Mouse (Mus musculus) adrenal gland, adult 2 months (tissue): ENCODE data around the gene Bag5. TPM values are rescaled to one million over a fixed set of nuclear protein-coding genes. Genes with fewer than 3 reads are reported as not detected.

Source experiments
- DNase-seq: peaks from one replicate; pipeline ENCODE4 v3.0.0; 2021
- long read RNA-seq: library from polyadenylated mRNA; stranded (forward); transcript quantifications from one replicate; pipeline ENCODE4 v2.0.0, GENCODE M21; 2021
- polyA plus RNA-seq: library from polyadenylated mRNA; depleted of rRNA; stranded (reverse); fragments of >200 nt; gene quantifications from 2 replicates; pipeline ENCODE4 v1.2.3, GENCODE M21; 2012; rRNA removed
- total RNA-seq, 2 experiments: library from RNA; stranded (reverse); gene quantifications; 2 replicates each; pipeline ENCODE4 v1.2.3; 2021

Bag5 gene
- total RNA-seq = 10 to 100 TPM; 32.5 to 37.7 TPM
- polyA plus RNA-seq = 8.0 and 12.0 TPM in 2 replicates
- long read RNA-seq, transcript Bag5-201 (2 exons, 2,139 nt) = major isoform, 45 of 51 reads
- long read RNA-seq, partial matches to known transcripts = 1 of 51 reads
- long read RNA-seq, other reads (novel, unspliced or antisense) = 2 of 51 reads

- DNase-seq = peak; percentile 95
Observed at GRCm38 (mm10) chr12:111713004-111713651, at the start of gene Bag5, which contains the start of gene Apopt1. TSS of gene Bag5 (minus strand) at chr12:111713257. TSS of gene Apopt1 (plus strand) at chr12:111713261.

DNA sequence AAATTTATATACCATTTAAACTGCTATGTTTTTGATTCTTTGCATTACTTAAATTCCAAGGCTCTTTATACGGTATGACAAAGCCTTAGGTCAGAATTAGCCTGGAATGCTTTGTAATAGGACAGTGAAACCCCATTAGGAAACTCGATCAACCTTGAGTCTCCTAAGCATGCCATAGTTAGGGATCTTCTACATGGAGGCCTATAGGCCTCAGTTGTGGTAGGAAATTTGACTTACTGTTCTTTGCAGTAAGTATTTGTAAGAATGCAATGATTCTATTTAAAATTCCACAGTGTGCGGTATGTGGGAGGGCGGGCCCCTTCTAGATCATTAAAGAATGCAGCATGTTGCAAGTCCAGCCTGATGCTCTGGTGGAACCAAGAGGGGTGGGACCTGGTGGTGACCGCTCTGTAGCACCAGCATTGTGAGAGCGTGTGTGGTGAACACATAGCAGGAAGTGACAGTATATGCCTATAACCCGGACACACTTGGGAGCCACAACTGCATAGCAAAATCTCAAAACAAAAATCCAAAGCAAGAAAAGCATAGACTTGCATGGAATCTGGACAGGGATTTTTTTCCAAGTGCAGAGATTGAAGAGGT, 47.4 kb upstream of the Bag5 start:
- no peak for DNase-seq

GRCm38 (mm10) chr12:111759176-111760061, 46.4 kb upstream of the Bag5 start:
- DNase-seq = peak; percentile 84

DNA sequence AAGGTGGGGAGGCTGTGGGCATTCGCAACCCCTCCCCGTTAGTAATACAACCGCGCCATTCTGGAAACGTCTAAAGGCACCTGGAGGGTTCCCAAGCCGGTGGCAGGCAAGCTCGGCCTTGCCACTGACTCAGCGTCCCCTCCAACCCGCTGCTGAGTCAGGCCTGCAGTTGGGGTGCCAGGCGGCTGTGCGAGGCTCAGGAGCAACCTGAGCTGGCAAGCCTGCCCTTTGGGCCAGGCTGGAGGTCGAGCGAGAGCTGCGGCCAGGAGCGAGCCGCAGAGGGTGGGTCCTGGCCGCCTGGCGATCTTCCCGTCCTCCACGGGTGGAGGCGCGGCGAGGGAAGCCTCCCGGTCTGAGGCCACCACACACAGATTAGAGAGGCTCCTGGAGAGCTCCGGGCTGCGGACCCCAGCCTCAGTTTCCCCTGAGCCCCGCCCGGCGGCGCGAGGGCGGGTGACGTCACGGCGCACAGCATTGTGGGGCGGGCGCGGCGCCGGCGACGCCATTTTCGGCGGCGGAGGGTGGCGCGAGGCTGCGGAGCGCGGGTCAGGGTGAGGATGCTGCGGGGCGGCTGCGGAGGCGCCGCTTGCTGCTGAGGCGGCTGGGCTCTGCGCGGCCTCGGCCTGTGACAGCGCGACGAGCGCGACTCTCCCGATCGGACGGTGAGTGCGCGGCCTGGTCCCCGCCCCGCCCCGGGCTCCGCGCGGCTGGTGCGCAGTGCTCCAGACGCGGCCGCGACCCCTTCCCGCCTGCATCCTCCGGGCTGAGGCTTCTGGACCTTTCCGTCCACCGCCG, 45.5 kb upstream of the Bag5 start, which contains the start of gene Klc1:
Klc1 (plus strand) TSS at position 469 of the 795 bp plus-strand sequence.
- DNase-seq = peak; percentile 88

DNA sequence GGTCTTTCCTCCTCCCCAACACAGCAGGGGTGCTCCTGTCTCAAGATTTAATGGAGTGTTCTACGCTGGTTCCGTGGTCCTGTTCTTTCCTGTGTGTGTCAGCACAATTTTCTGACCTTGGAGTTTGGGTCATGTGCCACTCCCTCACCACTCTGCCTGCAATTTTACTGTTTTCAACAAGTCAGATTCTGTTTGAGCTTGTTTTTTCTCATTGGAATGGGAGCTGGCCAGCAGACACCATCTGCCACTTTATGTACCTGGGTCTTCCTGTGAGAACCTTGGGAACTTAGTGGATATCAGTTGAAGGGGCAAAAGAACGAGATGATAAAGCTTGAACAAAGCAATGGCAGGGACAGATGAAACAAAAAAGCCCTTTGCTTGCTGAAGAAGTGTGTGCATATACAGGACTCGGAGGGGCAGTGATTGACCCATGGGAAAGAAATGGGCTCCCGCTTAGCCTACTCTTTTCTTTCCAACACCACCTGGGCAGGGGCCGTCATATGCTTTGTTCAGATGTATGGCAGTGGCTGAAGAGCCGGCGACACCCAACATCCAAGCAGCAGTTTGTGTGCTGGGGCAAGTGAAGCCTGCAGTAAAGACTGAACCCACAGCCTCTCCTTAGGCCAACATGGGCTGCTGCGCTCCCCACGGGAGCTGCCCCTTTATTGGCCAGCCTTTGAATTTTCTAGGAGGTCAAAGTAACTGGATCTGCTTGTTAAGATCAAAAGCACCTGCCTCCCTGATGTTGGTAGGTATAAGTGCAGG, 44.7 kb upstream of the Bag5 start:
- DNase-seq = no peak

DNA sequence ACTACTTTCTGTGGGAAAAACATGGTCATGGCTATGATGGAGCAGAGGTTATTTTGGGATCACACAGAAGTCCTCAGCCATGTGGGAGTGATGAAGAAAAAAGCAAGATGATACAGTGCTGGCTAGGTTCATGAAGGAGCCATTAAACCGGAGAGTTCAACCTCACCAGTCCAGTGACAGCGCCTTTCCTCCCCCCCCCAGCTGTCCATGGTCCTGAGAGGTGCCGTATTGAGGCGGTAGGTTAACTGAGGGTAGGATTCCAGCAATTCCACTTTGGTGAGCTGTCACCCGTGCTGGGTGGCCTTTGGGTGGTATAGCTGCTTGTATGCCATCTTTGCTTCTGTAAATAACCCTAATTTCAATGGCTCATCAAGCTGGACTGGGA, 43.6 kb upstream of the Bag5 start:
- no peak for DNase-seq

GRCm38 (mm10) chr12:111756082-111756697, 43.1 kb upstream of the Bag5 start:
- peak; percentile 68 for DNase-seq

GRCm38 (mm10) chr12:111755231-111755630, 42.2 kb upstream of the Bag5 start:
- DNase-seq = no peak

DNA sequence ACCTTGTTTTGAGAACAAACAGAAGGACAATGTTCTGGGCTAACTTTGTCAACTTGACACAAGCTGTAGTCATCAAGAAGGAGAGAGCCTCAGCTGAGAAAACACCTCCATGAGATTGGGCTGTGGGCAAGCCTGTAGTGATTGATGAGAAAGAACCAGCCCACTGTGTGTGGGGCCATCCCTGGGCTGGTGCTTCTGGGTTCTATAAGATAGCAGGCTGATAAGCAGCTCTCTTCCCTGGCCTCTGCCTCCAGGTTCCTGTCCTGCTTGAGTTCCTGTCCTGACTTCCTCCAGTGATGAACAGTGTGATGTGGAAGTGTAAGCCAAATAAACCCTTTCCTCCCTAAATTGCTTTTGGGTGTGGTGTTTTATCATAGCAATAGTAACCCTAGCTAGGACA, 41.7 kb upstream of the Bag5 start:
- DNase-seq = no peak

GRCm38 (mm10) chr12:111753347-111753746, 40.3 kb upstream of the Bag5 start:
- no peak for DNase-seq

GRCm38 (mm10) chr12:111752491-111752890, 39.4 kb upstream of the Bag5 start:
- peak; percentile 67 for DNase-seq

DNA sequence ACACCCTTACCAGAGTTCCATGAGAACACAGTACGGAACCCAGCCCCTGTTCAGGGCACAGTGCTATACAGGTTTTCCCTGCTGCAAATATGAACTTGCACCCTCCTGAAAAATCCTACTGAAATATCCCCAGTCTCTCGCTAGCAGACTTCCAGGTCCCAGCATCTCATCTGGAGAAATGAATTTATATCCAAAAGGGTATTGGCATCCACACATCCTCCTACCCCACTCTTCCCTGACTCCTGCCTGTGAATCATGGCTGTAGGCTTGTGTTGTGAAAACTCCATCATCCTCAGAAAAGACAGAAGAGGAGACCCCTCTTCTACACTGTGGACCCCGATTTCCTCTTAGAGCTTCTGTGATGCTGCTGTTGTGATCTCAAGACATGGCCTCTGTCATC, 37.7 kb upstream of the Bag5 start:
- DNase-seq = no peak

GRCm38 (mm10) chr12:111747421-111747820, 34.4 kb upstream of the Bag5 start:
- DNase-seq = no peak

DNA sequence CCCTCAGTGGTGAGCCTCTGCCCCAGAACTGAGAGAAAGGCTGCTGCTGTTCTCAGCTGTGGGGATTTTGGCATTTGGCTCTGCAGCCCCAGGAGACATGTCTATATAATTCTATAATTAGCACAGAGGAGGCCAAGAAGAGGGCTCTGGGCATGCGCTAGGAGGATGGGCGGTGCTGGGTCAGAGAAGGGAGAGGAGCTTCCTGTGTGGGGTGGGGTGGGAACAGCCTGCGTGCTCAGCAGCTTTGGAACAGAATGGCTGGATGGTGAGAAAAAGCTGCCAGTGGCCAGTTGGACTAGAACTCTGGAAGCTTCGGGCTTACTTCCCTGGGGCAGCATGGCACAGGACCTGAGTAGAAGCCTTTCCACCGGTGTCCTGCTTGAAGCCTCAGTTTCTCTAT, 33.0 kb upstream of the Bag5 start:
- peak; percentile 72 for DNase-seq

GRCm38 (mm10) chr12:111745274-111745673, 32.2 kb upstream of the Bag5 start:
- no peak for DNase-seq

DNA sequence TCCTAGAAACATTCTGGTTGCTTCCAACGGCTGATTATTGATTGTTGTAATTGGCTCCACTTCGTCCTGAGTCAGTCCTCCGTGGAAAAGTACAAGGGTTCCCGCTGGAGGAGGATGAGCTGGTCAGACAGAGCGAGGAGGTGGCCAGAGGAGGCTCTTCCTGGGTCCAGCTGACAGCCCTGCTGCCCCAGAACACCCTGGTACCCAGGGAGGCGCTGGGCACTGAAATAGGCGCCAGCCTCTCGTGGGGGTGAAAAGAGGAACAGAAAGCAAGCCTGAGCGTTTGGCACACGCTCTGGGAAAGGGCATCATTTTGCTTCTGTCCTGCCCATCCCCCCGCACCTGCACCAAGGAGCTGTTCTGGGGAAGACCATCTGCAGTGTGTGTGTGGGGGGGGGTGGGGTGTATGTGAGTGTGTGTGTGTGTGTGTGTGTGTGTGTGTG, 30.9 kb upstream of the Bag5 start:
- DNase-seq = no peak

GRCm38 (mm10) chr12:111743419-111743818, 30.4 kb upstream of the Bag5 start:
- no peak for DNase-seq

DNA sequence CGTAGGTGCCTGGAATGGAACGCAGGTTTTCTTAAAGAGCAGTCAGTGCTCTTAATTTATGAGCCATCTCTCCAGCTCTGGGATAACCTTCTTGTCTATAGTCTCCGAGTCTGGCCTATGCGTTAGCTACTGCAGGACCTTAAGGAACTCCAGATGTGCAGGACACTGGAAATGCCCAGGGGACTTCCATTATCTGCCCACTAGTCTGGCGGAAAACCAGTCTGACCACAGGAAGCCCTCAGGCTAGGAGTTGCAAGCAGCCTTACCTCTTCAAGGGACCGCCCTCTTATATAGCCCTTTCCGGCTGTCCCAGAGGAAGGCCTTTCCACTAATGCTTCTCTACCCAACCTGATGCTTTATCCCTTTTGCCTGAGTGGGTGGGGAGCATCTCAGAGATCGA, 28.3 kb upstream of the Bag5 start:
- no peak for DNase-seq

DNA sequence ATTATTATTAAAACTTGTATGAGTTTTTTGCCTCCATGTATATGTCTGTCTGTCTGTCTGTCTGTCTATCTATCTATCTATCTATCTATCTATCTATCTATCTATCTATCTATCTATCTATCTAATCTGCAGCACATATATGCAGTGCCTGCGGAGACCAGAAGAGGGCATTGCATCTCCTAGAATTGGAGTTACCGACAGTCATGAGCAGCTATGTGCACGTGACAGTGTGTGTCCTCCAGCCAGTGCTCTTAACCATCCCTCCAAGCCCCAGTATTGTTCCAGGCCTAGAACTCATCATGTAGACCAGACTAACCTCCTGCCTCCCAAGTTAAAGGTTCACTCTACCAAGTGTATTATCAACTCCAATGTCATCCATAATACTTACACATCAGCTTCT, 25.7 kb upstream of the Bag5 start:
- peak; percentile 71 for DNase-seq

DNA sequence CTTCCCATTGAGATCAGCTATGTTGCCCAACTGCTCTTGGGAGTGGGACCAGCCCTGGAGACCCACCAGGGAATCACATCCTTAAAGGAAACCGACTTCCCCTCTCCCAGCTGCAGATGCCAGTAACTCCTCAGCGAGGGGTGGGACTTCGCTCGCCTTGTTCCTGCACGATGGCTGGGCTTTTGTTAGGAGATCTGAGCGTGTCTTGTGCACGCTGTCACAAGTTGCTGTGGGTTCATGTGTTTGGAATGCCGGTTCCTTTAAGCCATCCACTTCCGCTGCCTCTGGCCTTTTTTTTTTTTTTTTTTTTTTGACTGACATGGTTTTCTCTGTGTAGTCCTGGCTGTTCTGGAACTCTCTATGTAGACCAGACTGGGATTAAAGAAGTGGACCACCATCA, 24.3 kb upstream of the Bag5 start:
- no peak for DNase-seq
